Mouse (Mus musculus) neural tube, embryonic 15.5 days (tissue): ENCODE results near the gene Sowahb. TPM values are rescaled to one million over a fixed set of nuclear protein-coding genes. Genes with fewer than 3 reads are reported as not detected.

ENCODE experiments used
- ATAC-seq: fragments of 200-750 bp; cut with Nextera tagmentation; 2 replicates; pipeline ENCODE4 v1.8.0; 2017; ENCODE audit warnings: mild to moderate bottlenecking, moderate TSS enrichment, moderate library complexity; ENCODE audit not compliant: low FRiP score
- H3K27ac ChIP-seq: fragments of 300-500 bp; sonication (generic); replicated peaks from 2 replicates; pipeline ENCODE4 v1.5.1; 2015; ENCODE audit warnings: mild to moderate bottlenecking, inconsistent platforms
- H3K27me3 ChIP-seq: fragments of 300-500 bp; sonication (generic); replicated peaks from 2 replicates; pipeline ENCODE4 v1.6.1; 2015; ENCODE audit warnings: inconsistent platforms
- H3K36me3 ChIP-seq: fragments of 300-500 bp; sonication (generic); 2 replicates; pipeline ENCODE4 v1.6.1; 2015; ENCODE audit warnings: inconsistent platforms
- H3K4me1 ChIP-seq: fragments of 300-500 bp; sonication (generic); 2 replicates; pipeline ENCODE4 v1.6.1; 2015; ENCODE audit warnings: inconsistent platforms
- H3K4me2 ChIP-seq: fragments of 300-500 bp; sonication (generic); 2 replicates; pipeline ENCODE4 v1.6.1; 2015; ENCODE audit warnings: inconsistent platforms, mild to moderate bottlenecking, moderate library complexity
- H3K4me3 ChIP-seq: fragments of 300-500 bp; sonication (generic); replicated peaks from 2 replicates; pipeline ENCODE4 v1.5.1; 2015; ENCODE audit warnings: mild to moderate bottlenecking, inconsistent platforms
- H3K9ac ChIP-seq: fragments of 300-500 bp; sonication (generic); replicated peaks from 2 replicates; pipeline ENCODE4 v1.6.1; 2015; ENCODE audit warnings: mild to moderate bottlenecking, inconsistent platforms
- H3K9me3 ChIP-seq: fragments of 300-500 bp; sonication (generic); replicated peaks from 2 replicates; pipeline ENCODE4 v1.6.1; 2016; ENCODE audit warnings: inconsistent platforms
- WGBS: fragments of 180-500 bp; shearing (Covaris S2); methylation state at CpG from one replicate; pipeline ENCODE4 v1.1.7; 2015; ENCODE audit warnings: mixed read lengths; 5-methylcytosine and 5-hydroxymethylcytosine counted together
- polyA plus RNA-seq: library from polyadenylated mRNA; unstranded; fragments of >200 nt; fragmentation: Nextera tagmentation; extraction: Ambion mirVana; gene quantifications from 2 replicates; pipeline ENCODE4 v1.2.1, GENCODE M21; 2015

Sowahb gene
- polyA plus RNA-seq, 1 experiment from 2014 or later: not detected

GRCm38 (mm10) chr5:93041276-93041675, 3.5 kb downstream of the Sowahb start:
- no peak overlapping the region for H3K9ac ChIP-seq
- H3K27ac ChIP-seq: no peak overlapping the region
- no peaks in the 10 kb centered on the region for H3K36me3 ChIP-seq
- peaks cover 50% of the 10 kb centered on the region for H3K27me3 ChIP-seq
- no peak for ATAC-seq
- H3K4me3 ChIP-seq: no peak overlapping the region
- no peak overlapping the region for H3K4me2 ChIP-seq
- WGBS: 68% methylated on average over 3 of the region's 3 CpGs
- H3K9me3 ChIP-seq: no peaks in the 10 kb centered on the region
- peaks cover 22% of the 10 kb centered on the region for H3K4me1 ChIP-seq

- Histone ChIP-seq H3K27me3 (peaks cover 39% of the 10 kb centered on the region), H3K4me2 (no peak overlapping the region), H3K36me3 (no peaks in the 10 kb centered on the region), H3K9me3 (no peaks in the 10 kb centered on the region), H3K27ac (no peak overlapping the region), H3K4me1 (peaks cover 16% of the 10 kb centered on the region), H3K9ac (no peak overlapping the region), H3K4me3 (no peak overlapping the region)
- ATAC-seq: no peak
- 67% methylated on average over 5 of the region's 5 CpGs for WGBS
Observed at GRCm38 (mm10) chr5:93040095-93040494, 4.7 kb downstream of the Sowahb start.

GRCm38 (mm10) chr5:93036254-93036653, 8.6 kb downstream of the Sowahb start:
- H3K9ac ChIP-seq: no peak overlapping the region
- WGBS: 82% methylated on average over 7 of the region's 7 CpGs
- H3K4me2 ChIP-seq: no peak overlapping the region
- ATAC-seq: no peak
- no peaks in the 10 kb centered on the region for H3K4me1 ChIP-seq
- no peak overlapping the region for H3K4me3 ChIP-seq
- H3K36me3 ChIP-seq: no peaks in the 10 kb centered on the region
- H3K9me3 ChIP-seq: no peaks in the 10 kb centered on the region
- H3K27me3 ChIP-seq: peaks cover 6% of the 10 kb centered on the region; the same call in 1 of the 2 replicates
- H3K27ac ChIP-seq: no peak overlapping the region

- no peak overlapping the region for H3K4me3 ChIP-seq
- 57% methylated on average over 1 of the region's 1 CpGs for WGBS
- no peak for ATAC-seq
- H3K9me3 ChIP-seq: no peaks in the 10 kb centered on the region
- H3K36me3 ChIP-seq: no peaks in the 10 kb centered on the region
- no peak overlapping the region for H3K4me2 ChIP-seq
- no peak overlapping the region for H3K9ac ChIP-seq
- no peaks in the 10 kb centered on the region for H3K4me1 ChIP-seq
- H3K27ac ChIP-seq: no peak overlapping the region
- H3K27me3 ChIP-seq: peaks cover 4% of the 10 kb centered on the region; the same call in 1 of the 2 replicates
Observed at GRCm38 (mm10) chr5:93035285-93035684, 9.5 kb downstream of the Sowahb start.

GRCm38 (mm10) chr5:93033087-93033870, 11.5 kb downstream of the Sowahb start:
- H3K27ac ChIP-seq: no peak overlapping the region
- no peaks in the 10 kb centered on the region for H3K36me3 ChIP-seq
- no peak for ATAC-seq
- H3K9ac ChIP-seq: no peak overlapping the region
- H3K9me3 ChIP-seq: no peaks in the 10 kb centered on the region
- no peak overlapping the region for H3K4me2 ChIP-seq
- 71% methylated on average over 5 of the region's 5 CpGs for WGBS
- H3K4me1 ChIP-seq: no peaks in the 10 kb centered on the region
- no peak overlapping the region for H3K4me3 ChIP-seq
- no peaks in the 10 kb centered on the region for H3K27me3 ChIP-seq

GRCm38 (mm10) chr5:93032621-93033020, 12.2 kb downstream of the Sowahb start:
- 95% methylated on average over 4 of the region's 4 CpGs for WGBS
- no peak overlapping the region for H3K27ac ChIP-seq
- no peak overlapping the region for H3K9ac ChIP-seq
- no peak for ATAC-seq
- H3K9me3 ChIP-seq: no peaks in the 10 kb centered on the region
- H3K36me3 ChIP-seq: no peaks in the 10 kb centered on the region
- no peak overlapping the region for H3K4me3 ChIP-seq
- H3K27me3 ChIP-seq: no peaks in the 10 kb centered on the region
- H3K4me1 ChIP-seq: no peaks in the 10 kb centered on the region
- H3K4me2 ChIP-seq: no peak overlapping the region

GRCm38 (mm10) chr5:93030869-93031268, 14.0 kb downstream of the Sowahb start:
- H3K4me3 ChIP-seq: no peak overlapping the region
- H3K4me1 ChIP-seq: 0 out of 2 replicates have a peak, but pooled peaks cover 3% of the 10 kb centered on the region
- no peak overlapping the region for H3K9ac ChIP-seq
- no peak for ATAC-seq
- H3K27me3 ChIP-seq: no peaks in the 10 kb centered on the region
- no peaks in the 10 kb centered on the region for H3K36me3 ChIP-seq
- WGBS: 61% methylated on average over 3 of the region's 3 CpGs
- H3K4me2 ChIP-seq: no peak overlapping the region
- H3K27ac ChIP-seq: no peak overlapping the region
- H3K9me3 ChIP-seq: no peaks in the 10 kb centered on the region

- Histone ChIP-seq H3K9me3 (no peaks in the 10 kb centered on the region), H3K9ac (no peak overlapping the region), H3K27me3 (no peaks in the 10 kb centered on the region), H3K36me3 (no peaks in the 10 kb centered on the region), H3K27ac (no peak overlapping the region), H3K4me3 (no peak overlapping the region), H3K4me2 (no peak overlapping the region), H3K4me1 (0 out of 2 replicates have a peak, but pooled peaks cover 3% of the 10 kb centered on the region)
- no peak for ATAC-seq
- 84% methylated on average over 5 of the region's 5 CpGs for WGBS
Observed at GRCm38 (mm10) chr5:93030411-93030810, 14.4 kb downstream of the Sowahb start.

GRCm38 (mm10) chr5:93027120-93027675, 17.6 kb downstream of the Sowahb start:
- no peaks in the 10 kb centered on the region for H3K27me3 ChIP-seq
- no peaks in the 10 kb centered on the region for H3K9me3 ChIP-seq
- no peak overlapping the region for H3K9ac ChIP-seq
- H3K27ac ChIP-seq: no peak overlapping the region
- H3K36me3 ChIP-seq: no peaks in the 10 kb centered on the region
- 60% methylated on average over 9 of the region's 9 CpGs for WGBS
- H3K4me3 ChIP-seq: no peak overlapping the region
- H3K4me1 ChIP-seq: 0 out of 2 replicates have a peak, but pooled peaks cover 6% of the 10 kb centered on the region
- H3K4me2 ChIP-seq: no peak overlapping the region
- no peak for ATAC-seq

GRCm38 (mm10) chr5:93026437-93027119, 18.2 kb downstream of the Sowahb start:
- Histone ChIP-seq H3K4me1 (0 out of 2 replicates have a peak, but pooled peaks cover 6% of the 10 kb centered on the region), H3K4me3 (no peak overlapping the region), H3K9ac (no peak overlapping the region), H3K36me3 (no peaks in the 10 kb centered on the region), H3K9me3 (no peaks in the 10 kb centered on the region), H3K27ac (no peak overlapping the region), H3K27me3 (no peaks in the 10 kb centered on the region), H3K4me2 (no peak overlapping the region)
- no peak for ATAC-seq
- 38% methylated on average over 4 of the region's 4 CpGs for WGBS

- Histone ChIP-seq H3K4me1 (0 out of 2 replicates have a peak, but pooled peaks cover 6% of the 10 kb centered on the region), H3K27me3 (no peaks in the 10 kb centered on the region), H3K9me3 (no peaks in the 10 kb centered on the region), H3K27ac (peak overlapping the region; percentile 18; the same call in 1 of the 2 replicates), H3K4me3 (no peak overlapping the region), H3K36me3 (no peaks in the 10 kb centered on the region), H3K4me2 (no peak overlapping the region), H3K9ac (no peak overlapping the region)
- no peak for ATAC-seq
- 24% methylated on average over 7 of the region's 7 CpGs for WGBS
Observed at GRCm38 (mm10) chr5:93024754-93025280, 20.0 kb downstream of the Sowahb start.
